Mouse (Mus musculus): ENCODE measurements around the gene Mad2l1. TPM values are rescaled to one million over a fixed set of nuclear protein-coding genes. Genes with fewer than 3 reads are reported as not detected.

Gene Mad2l1
- 3.7 and 5.5 TPM in 2 replicates for polyA plus RNA-seq (2012; rRNA removed)

DNA sequence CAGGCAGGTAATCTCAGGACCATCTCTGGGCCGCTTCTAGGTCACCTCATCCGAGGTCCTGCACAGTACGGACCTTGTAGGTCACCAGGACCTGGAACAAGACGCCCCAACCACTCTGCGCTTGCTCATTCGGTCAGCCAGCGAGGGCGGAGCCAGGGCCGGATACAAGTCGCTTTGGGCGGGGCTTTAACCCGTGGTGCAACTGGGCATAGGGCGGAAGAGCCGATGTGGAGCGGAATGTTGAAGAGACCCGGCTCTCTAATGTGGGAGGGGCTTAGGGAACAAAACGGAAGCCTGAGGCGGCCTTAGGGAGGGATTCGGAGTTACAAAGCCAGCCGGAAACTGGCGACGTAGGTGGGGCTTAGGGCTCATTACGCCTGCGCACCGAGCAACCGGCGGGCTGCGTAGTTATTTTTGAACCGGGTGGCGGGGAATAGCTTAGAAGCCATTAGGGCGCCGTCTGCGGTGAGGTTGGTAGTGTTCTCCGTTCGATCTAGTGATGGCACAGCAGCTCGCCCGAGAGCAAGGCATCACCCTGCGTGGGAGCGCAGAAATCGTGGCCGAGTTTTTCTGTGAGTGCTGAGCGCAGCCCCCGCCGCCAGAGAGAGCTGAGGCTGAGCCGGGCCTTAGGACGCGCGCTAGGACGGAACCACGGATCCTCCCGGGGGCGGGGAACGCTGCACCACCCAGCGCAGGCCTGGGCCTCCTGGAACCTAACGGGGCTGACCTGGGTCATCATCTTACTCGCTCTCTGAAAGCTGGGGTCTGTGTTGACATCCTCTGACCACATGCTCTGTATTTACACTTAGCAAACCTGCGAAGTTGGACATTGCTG lies at the start of gene Mad2l1:
Mad2l1 (plus strand) TSS at position 363 of the 835 bp plus-strand sequence.
- DNase-seq (ENCODE audit: low read depth in 1 of 2, low spot score in 2 of 2) = peak; percentile 97 to 98
- H3K27ac ChIP-seq (ENCODE audit: insufficient read depth, low read length) = peak within 1 kb of the TSS; percentile 82
- H3K36me3 ChIP-seq (ENCODE audit: control insufficient read depth, insufficient read depth, low read length) = peaks cover 6% of the 10 kb centered on the region; the same call in 1 of the 2 replicates

DNA sequence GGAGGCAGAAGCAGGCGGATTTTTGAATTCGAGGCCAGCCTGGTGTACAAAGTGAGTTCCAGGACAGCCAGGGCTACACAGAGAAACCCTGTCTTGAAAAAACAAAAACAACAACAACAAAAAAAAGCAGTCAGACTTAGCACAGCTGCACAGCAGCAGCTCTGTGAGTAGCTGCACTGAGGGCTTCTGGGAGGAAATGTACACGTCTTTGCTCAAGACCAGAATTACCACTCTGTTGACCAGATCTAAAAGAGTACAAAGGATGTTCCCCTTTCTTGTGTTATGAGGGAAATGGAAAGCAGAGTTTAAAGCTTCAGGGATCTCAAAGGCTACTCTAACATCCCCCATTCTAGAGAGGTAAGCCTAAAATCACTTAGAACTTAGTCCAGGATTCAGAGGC lies 41.5 kb upstream of the Mad2l1 start:
- TF ChIP-seq CTCF (IDR thresholded peaks at IDR 0.05; ENCODE audit: extremely low read depth, insufficient read depth, insufficient read length, insufficient replicate concordance) (no peak), POLR2A (IDR thresholded peaks at IDR 0.05; ENCODE audit: low read depth, low read length) (no peak)
- WGBS = 58% methylated on average over 3 of the region's 3 CpGs

More for the DNA sequence above, at the start of gene Mad2l1:
- Histone ChIP-seq H3K4me1 (ENCODE audit: control insufficient read depth, insufficient read depth, insufficient read length) (no peaks in the 10 kb centered on the region; the same call in 1 of the 2 replicates), H3K4me3 (ENCODE audit: extremely low read depth, insufficient read depth, insufficient read length) (peak within 1 kb of the TSS; percentile 88), H3K27me3 (ENCODE audit: control insufficient read depth, insufficient read depth, low read length) (no peaks in the 10 kb centered on the region)
- TF ChIP-seq CTCF (IDR thresholded peaks at IDR 0.05; ENCODE audit: extremely low read depth, insufficient read depth, insufficient read length, insufficient replicate concordance) = no peak
- peak; percentile 61; the same call in 1 of the 2 replicates for TF ChIP-seq POLR2A (IDR thresholded peaks at IDR 0.05; ENCODE audit: low read depth, low read length)
- under 1% methylated on average over 57 of the region's 57 CpGs for WGBS

GRCm38 (mm10) chr6:66516368-66516767 lies 18.8 kb upstream of the Mad2l1 start:
- TF ChIP-seq POLR2A (IDR thresholded peaks at IDR 0.05; ENCODE audit: low read depth, low read length) (no peak), CTCF (IDR thresholded peaks at IDR 0.05; ENCODE audit: extremely low read depth, insufficient read depth, insufficient read length, insufficient replicate concordance) (no peak)
- Histone ChIP-seq H3K4me1 (ENCODE audit: control insufficient read depth, insufficient read depth, insufficient read length) (no peaks in the 10 kb centered on the region), H3K4me3 (ENCODE audit: extremely low read depth, insufficient read depth, insufficient read length) (no peak overlapping the region), H3K36me3 (ENCODE audit: control insufficient read depth, insufficient read depth, low read length) (no peaks in the 10 kb centered on the region), H3K27me3 (ENCODE audit: control insufficient read depth, insufficient read depth, low read length) (no peaks in the 10 kb centered on the region), H3K27ac (ENCODE audit: insufficient read depth, low read length) (no peak overlapping the region)
- WGBS = 91% methylated on average over 5 of the region's 5 CpGs
- DNase-seq (ENCODE audit: low read depth in 1 of 2, low spot score in 2 of 2) = no peak

More for the DNA sequence above, 41.5 kb upstream of the Mad2l1 start:
- Histone ChIP-seq H3K27ac (ENCODE audit: insufficient read depth, low read length) (no peak overlapping the region), H3K27me3 (ENCODE audit: control insufficient read depth, insufficient read depth, low read length) (no peaks in the 10 kb centered on the region), H3K4me3 (ENCODE audit: extremely low read depth, insufficient read depth, insufficient read length) (no peak overlapping the region), H3K4me1 (ENCODE audit: control insufficient read depth, insufficient read depth, insufficient read length) (peaks cover 2% of the 10 kb centered on the region; the same call in 1 of the 2 replicates), H3K36me3 (ENCODE audit: control insufficient read depth, insufficient read depth, low read length) (no peaks in the 10 kb centered on the region)
- peak in 1 of 2 experiments; percentile 14 for DNase-seq (ENCODE audit: low read depth in 1 of 2, low spot score in 2 of 2)

GRCm38 (mm10) chr6:66528386-66528785 lies 6.8 kb upstream of the Mad2l1 start:
- 91% methylated on average over 10 of the region's 10 CpGs for WGBS

GRCm38 (mm10) chr6:66533241-66533640 lies 1.9 kb upstream of the Mad2l1 start:
- peak in 1 of 2 experiments; percentile 43 for DNase-seq (ENCODE audit: low read depth in 1 of 2, low spot score in 2 of 2)
- Histone ChIP-seq H3K4me1 (ENCODE audit: control insufficient read depth, insufficient read depth, insufficient read length) (no peaks in the 10 kb centered on the region; the same call in 1 of the 2 replicates), H3K27ac (ENCODE audit: insufficient read depth, low read length) (no peak overlapping the region), H3K27me3 (ENCODE audit: control insufficient read depth, insufficient read depth, low read length) (no peaks in the 10 kb centered on the region), H3K4me3 (ENCODE audit: extremely low read depth, insufficient read depth, insufficient read length) (no peak overlapping the region), H3K36me3 (ENCODE audit: control insufficient read depth, insufficient read depth, low read length) (no peaks in the 10 kb centered on the region)
- TF ChIP-seq CTCF (IDR thresholded peaks at IDR 0.05; ENCODE audit: extremely low read depth, insufficient read depth, insufficient read length, insufficient replicate concordance) (no peak), POLR2A (IDR thresholded peaks at IDR 0.05; ENCODE audit: low read depth, low read length) (no peak)
- WGBS = 27% methylated on average over 3 of the region's 3 CpGs

More at GRCm38 (mm10) chr6:66528386-66528785, 6.8 kb upstream of the Mad2l1 start:
- Histone ChIP-seq H3K4me1 (ENCODE audit: control insufficient read depth, insufficient read depth, insufficient read length) (no peaks in the 10 kb centered on the region), H3K27me3 (ENCODE audit: control insufficient read depth, insufficient read depth, low read length) (no peaks in the 10 kb centered on the region), H3K27ac (ENCODE audit: insufficient read depth, low read length) (no peak overlapping the region), H3K4me3 (ENCODE audit: extremely low read depth, insufficient read depth, insufficient read length) (no peak overlapping the region), H3K36me3 (ENCODE audit: control insufficient read depth, insufficient read depth, low read length) (no peaks in the 10 kb centered on the region)
- no peak for DNase-seq (ENCODE audit: low read depth in 1 of 2, low spot score in 2 of 2)
- TF ChIP-seq CTCF (IDR thresholded peaks at IDR 0.05; ENCODE audit: extremely low read depth, insufficient read depth, insufficient read length, insufficient replicate concordance) = no peak
- TF ChIP-seq POLR2A (IDR thresholded peaks at IDR 0.05; ENCODE audit: low read depth, low read length) = no peak

GRCm38 (mm10) chr6:66534366-66534941 lies 736 bp upstream of the Mad2l1 start:
- H3K36me3 ChIP-seq (ENCODE audit: control insufficient read depth, insufficient read depth, low read length) = 0 out of 2 replicates have a peak, but pooled peaks cover 3% of the 10 kb centered on the region
- no peak for DNase-seq (ENCODE audit: low read depth in 1 of 2, low spot score in 2 of 2)
- no peaks in the 10 kb centered on the region; the same call in 1 of the 2 replicates for H3K4me1 ChIP-seq (ENCODE audit: control insufficient read depth, insufficient read depth, insufficient read length)
- peak overlapping the region; percentile 88 for H3K4me3 ChIP-seq (ENCODE audit: extremely low read depth, insufficient read depth, insufficient read length)
- TF ChIP-seq CTCF (IDR thresholded peaks at IDR 0.05; ENCODE audit: extremely low read depth, insufficient read depth, insufficient read length, insufficient replicate concordance) = no peak
- TF ChIP-seq POLR2A (IDR thresholded peaks at IDR 0.05; ENCODE audit: low read depth, low read length) = no peak
- no peaks in the 10 kb centered on the region for H3K27me3 ChIP-seq (ENCODE audit: control insufficient read depth, insufficient read depth, low read length)
- 52% methylated on average over 5 of the region's 5 CpGs for WGBS
- H3K27ac ChIP-seq (ENCODE audit: insufficient read depth, low read length) = peak overlapping the region; percentile 82

Data from spleen, adult 2 months (tissue).